Mouse (Mus musculus) G1E (cell line): ENCODE results near the gene Mrpl40.

Source experiments
- CTCF ChIP-seq: IDR thresholded peaks from 2 replicates; pipeline ENCODE4 v1.5.1; 2012; ENCODE audit warnings: low read depth, low read length, inconsistent platforms, mixed read lengths
- GATA1 ChIP-seq: IDR thresholded peaks from 2 replicates; pipeline ENCODE4 v1.6.1; 2012; ENCODE audit warnings: borderline replicate concordance, low read length, inconsistent platforms, mixed read lengths
- GATA2 ChIP-seq: IDR thresholded peaks from 2 replicates; pipeline ENCODE4 v1.6.1; 2012; ENCODE audit warnings: low read depth, low read length, inconsistent platforms, borderline replicate concordance
- POLR2AphosphoS5 ChIP-seq: IDR thresholded peaks from 2 replicates; pipeline ENCODE4 v1.6.1; 2012; ENCODE audit warnings: low read depth, low read length, inconsistent platforms; ENCODE audit not compliant: insufficient replicate concordance
- TAL1 ChIP-seq: conservative IDR thresholded peaks from 2 replicates; pipeline ENCODE4 v1.6.1; 2012; ENCODE audit warnings: low read depth, low read length, inconsistent platforms, mixed read lengths

DNA sequence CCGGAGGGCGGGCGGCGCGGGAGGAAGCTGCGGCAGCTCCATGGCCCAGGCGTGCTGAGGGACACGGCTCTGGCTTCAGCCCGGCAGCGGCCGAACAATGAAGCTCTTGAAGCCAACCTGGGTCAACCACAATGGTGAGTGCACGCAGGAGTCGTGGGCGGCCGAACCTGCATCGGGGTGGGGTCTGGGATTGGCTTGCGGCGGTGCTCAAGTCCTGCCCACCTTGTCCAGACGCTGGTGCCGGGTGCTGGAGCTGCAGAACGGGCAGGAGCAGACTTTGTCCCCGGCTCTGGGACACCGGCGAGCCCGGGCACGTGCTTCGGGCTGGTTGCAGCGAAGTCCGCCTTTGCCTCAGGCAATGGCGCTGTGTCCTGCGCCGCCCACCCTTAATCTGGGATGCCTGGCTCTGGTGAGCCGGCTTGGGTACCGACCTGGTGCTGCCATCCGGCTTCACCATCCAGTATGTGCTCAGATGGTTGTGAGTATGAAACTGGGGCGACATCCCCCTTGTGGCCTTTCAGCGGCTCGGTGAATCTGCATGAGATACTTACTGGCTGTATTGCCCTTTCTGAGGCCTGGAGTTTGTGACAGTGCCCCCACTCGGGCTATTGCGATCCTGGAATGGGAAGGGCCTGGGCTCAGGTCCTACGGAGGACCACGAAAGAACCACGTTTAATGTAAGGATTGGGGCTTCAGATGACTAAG is 876 bp upstream of the Mrpl40 start:
- TF ChIP-seq CTCF (0 out of 2 replicates have a peak, but pooled peaks have one; percentile 6), GATA2 (no peak), TAL1 (no peak), GATA1 (no peak), POLR2AphosphoS5 (no peak)
